Mouse (Mus musculus) lung, embryonic 14.5 days (tissue): ENCODE measurements around the gene Bcl2l10. TPM values are rescaled to one million over a fixed set of nuclear protein-coding genes. Genes with fewer than 3 reads are reported as not detected.

Experiments used
- ATAC-seq: fragments of 200-750 bp; cut with Nextera tagmentation; 2 replicates; pipeline ENCODE4 v1.8.0; 2017; ENCODE audit warnings: mild to moderate bottlenecking, moderate TSS enrichment, moderate library complexity; ENCODE audit not compliant: insufficient read depth
- DNase-seq: peaks from one replicate; pipeline ENCODE4 v3.0.0-alpha.2; 2015
- H3K27ac ChIP-seq: fragments of 300-500 bp; sonication (generic); 2 replicates; pipeline ENCODE4 v1.5.1; 2014; ENCODE audit warnings: low read depth, mild to moderate bottlenecking, moderate library complexity
- H3K27me3 ChIP-seq: fragments of 300-500 bp; sonication (generic); 2 replicates; pipeline ENCODE4 v1.6.1; 2014; ENCODE audit warnings: low read length, control low read depth; ENCODE audit not compliant: insufficient read depth
- H3K36me3 ChIP-seq: fragments of 300-500 bp; sonication (generic); 2 replicates; pipeline ENCODE4 v1.6.1; 2014; ENCODE audit warnings: control low read depth; ENCODE audit not compliant: insufficient read depth
- H3K4me1 ChIP-seq: fragments of 300-500 bp; sonication (generic); 2 replicates; pipeline ENCODE4 v1.6.1; 2014; ENCODE audit warnings: antibody characterized with exemption, control low read depth; ENCODE audit not compliant: insufficient read depth
- H3K4me2 ChIP-seq: fragments of 300-500 bp; sonication (generic); 2 replicates; pipeline ENCODE4 v1.6.1; 2014; ENCODE audit warnings: mild to moderate bottlenecking
- H3K4me3 ChIP-seq: fragments of 300-500 bp; sonication (generic); 2 replicates; pipeline ENCODE4 v1.5.1; 2014; ENCODE audit warnings: low read depth, low read length
- H3K9ac ChIP-seq: fragments of 300-500 bp; sonication (generic); 2 replicates; pipeline ENCODE4 v1.6.1; 2014
- H3K9me3 ChIP-seq: fragments of 300-500 bp; sonication (generic); 2 replicates; pipeline ENCODE4 v1.6.1; 2016; ENCODE audit warnings: low read depth, low read length, control low read depth
- CTCF ChIP-seq: IDR thresholded peaks from 2 replicates; pipeline ENCODE4 v1.5.1; 2016; ENCODE audit warnings: antibody characterized with exemption, low read depth
- WGBS: fragments of 180-500 bp; shearing (Covaris S2); extraction: QIAGEN DNeasy Blood & Tissue Kit; methylation state at CpG from one replicate; pipeline ENCODE4 v1.1.7; 2014; 5-methylcytosine and 5-hydroxymethylcytosine counted together
- polyA plus RNA-seq: library from polyadenylated mRNA; unstranded; fragments of >200 nt; fragmentation: Nextera tagmentation; extraction: Ambion mirVana; gene quantifications from 2 replicates; pipeline ENCODE4 v1.2.1, GENCODE M21; 2014

Bcl2l10 gene
- polyA plus RNA-seq, 1 experiment from 2014 or later = not detected

GRCm38 (mm10) chr9:75378774-75379173 lies 31.2 kb downstream of the Bcl2l10 start:
- H3K4me1 ChIP-seq = no peaks in the 10 kb centered on the region
- DNase-seq (no peak), ATAC-seq (no peak)
- no peak for TF ChIP-seq CTCF
- no peak overlapping the region for H3K27ac ChIP-seq
- no peaks in the 10 kb centered on the region for H3K36me3 ChIP-seq
- 61% methylated on average over 2 of the region's 2 CpGs for WGBS
- H3K9ac ChIP-seq = no peak overlapping the region
- no peak overlapping the region for H3K4me3 ChIP-seq
- no peaks in the 10 kb centered on the region for H3K9me3 ChIP-seq
- H3K4me2 ChIP-seq = no peak overlapping the region
- H3K27me3 ChIP-seq = no peaks in the 10 kb centered on the region

- H3K4me2 ChIP-seq = no peak overlapping the region
- H3K4me1 ChIP-seq = no peaks in the 10 kb centered on the region
- ATAC-seq (no peak), DNase-seq (no peak)
- H3K9ac ChIP-seq = no peak overlapping the region
- H3K4me3 ChIP-seq = no peak overlapping the region
- H3K9me3 ChIP-seq = no peaks in the 10 kb centered on the region
- no peak for TF ChIP-seq CTCF
- peaks cover 16% of the 10 kb centered on the region; the same call in 1 of the 2 replicates for H3K36me3 ChIP-seq
- H3K27ac ChIP-seq = no peak overlapping the region
- WGBS = 85% methylated on average over 14 of the region's 14 CpGs
- H3K27me3 ChIP-seq = no peaks in the 10 kb centered on the region
Observed at GRCm38 (mm10) chr9:75382825-75383224, 35.3 kb downstream of the Bcl2l10 start.

GRCm38 (mm10) chr9:75383785-75384184 lies 36.2 kb downstream of the Bcl2l10 start:
- DNase-seq = no peak
- 82% methylated on average over 9 of the region's 9 CpGs for WGBS
- Histone ChIP-seq H3K4me3 (no peak overlapping the region), H3K9ac (no peak overlapping the region), H3K4me2 (no peak overlapping the region), H3K4me1 (no peaks in the 10 kb centered on the region), H3K36me3 (peaks cover 23% of the 10 kb centered on the region), H3K27me3 (no peaks in the 10 kb centered on the region), H3K9me3 (no peaks in the 10 kb centered on the region), H3K27ac (no peak overlapping the region)
- TF ChIP-seq CTCF = peak; percentile 29; the same call in 1 of the 2 replicates
- no peak for ATAC-seq

DNA sequence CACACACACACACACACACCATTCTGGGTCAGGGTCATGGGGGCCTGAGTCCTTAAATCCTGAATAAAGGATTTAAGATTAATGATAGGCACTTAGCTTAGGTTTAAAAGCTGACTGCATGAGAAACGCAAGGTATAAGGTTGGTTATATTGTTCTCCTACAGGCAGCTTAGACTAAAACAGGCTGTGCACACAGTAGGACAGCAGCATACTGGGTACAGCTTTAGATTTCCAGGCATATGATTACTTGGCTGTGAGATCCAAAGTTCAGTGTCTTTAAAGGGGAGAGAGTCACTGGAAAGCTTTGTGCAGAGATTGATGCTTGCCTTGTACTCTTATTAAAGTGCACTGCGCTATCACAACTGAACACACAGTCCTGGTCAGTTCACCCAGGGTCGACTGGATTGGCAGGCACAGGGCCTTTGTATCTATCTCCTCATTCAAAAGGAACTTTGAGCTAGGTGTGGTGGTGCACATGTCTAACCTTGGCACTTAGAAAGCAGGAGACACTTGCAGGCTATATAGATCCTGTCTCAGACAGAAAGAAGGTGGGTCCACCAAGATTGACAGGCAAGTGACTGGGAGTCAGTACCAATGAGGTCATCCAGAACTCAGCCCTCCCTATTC lies 36.9 kb downstream of the Bcl2l10 start:
- Histone ChIP-seq H3K4me1 (no peaks in the 10 kb centered on the region), H3K27ac (no peak overlapping the region), H3K9me3 (no peaks in the 10 kb centered on the region), H3K4me3 (no peak overlapping the region), H3K9ac (no peak overlapping the region), H3K36me3 (peaks cover 29% of the 10 kb centered on the region), H3K27me3 (no peaks in the 10 kb centered on the region), H3K4me2 (no peak overlapping the region)
- DNase-seq (no peak), ATAC-seq (no peak)
- 81% methylated on average over 3 of the region's 3 CpGs for WGBS
- TF ChIP-seq CTCF = no peak

DNA sequence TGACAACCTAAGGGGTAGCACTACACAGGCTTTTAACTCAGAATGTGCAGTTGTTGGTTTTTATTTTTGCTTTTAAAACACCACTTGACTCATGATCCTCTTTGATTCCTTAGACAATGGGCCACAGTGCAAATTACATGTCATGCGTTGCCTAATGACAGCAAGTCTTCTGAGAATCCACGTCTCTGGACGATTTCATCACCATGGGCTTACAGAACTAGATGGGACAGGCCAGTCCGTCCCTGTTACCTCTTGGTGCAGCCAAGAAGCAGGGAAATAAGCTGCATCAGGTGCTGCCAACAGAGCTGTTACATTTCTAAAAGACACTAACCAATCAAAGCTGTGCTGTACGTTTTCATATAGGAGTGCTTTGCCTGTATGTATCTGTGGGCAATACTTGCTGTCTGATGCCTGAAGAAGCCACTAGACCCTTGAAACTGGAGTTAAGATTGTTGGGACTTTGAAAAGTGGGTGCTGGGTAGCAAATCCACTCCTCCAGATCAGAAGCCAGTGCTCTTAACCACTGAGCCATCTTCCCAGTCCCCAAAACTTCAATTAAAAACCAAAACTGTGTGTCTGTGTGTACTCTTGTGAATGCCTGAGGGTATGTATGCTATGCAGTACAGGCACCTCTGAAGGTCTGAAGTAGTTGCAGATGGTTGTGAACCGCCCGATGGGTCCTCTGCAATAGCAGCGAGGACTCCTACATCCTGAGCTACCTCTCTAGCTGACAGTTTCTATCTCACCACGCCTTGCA lies 37.8 kb downstream of the Bcl2l10 start:
- no peaks in the 10 kb centered on the region for H3K9me3 ChIP-seq
- no peak overlapping the region for H3K4me2 ChIP-seq
- DNase-seq (no peak), ATAC-seq (no peak)
- no peaks in the 10 kb centered on the region for H3K27me3 ChIP-seq
- no peak overlapping the region for H3K27ac ChIP-seq
- H3K4me1 ChIP-seq = no peaks in the 10 kb centered on the region
- WGBS = 73% methylated on average over 9 of the region's 9 CpGs
- H3K36me3 ChIP-seq = peaks cover 37% of the 10 kb centered on the region
- TF ChIP-seq CTCF = no peak
- no peak overlapping the region for H3K9ac ChIP-seq
- no peak overlapping the region for H3K4me3 ChIP-seq

GRCm38 (mm10) chr9:75393251-75393650 lies 45.7 kb downstream of the Bcl2l10 start:
- Histone ChIP-seq H3K27ac (no peak overlapping the region), H3K4me3 (no peak overlapping the region), H3K4me1 (no peaks in the 10 kb centered on the region), H3K27me3 (no peaks in the 10 kb centered on the region), H3K36me3 (peaks cover 94% of the 10 kb centered on the region), H3K9ac (no peak overlapping the region), H3K4me2 (no peak overlapping the region), H3K9me3 (no peaks in the 10 kb centered on the region)
- 78% methylated on average over 12 of the region's 12 CpGs for WGBS
- ATAC-seq = no peak
- DNase-seq = no peak
- TF ChIP-seq CTCF = no peak

- Histone ChIP-seq H3K4me1 (no peaks in the 10 kb centered on the region), H3K9ac (no peak overlapping the region), H3K9me3 (no peaks in the 10 kb centered on the region), H3K4me3 (no peak overlapping the region), H3K4me2 (no peak overlapping the region), H3K27ac (no peak overlapping the region), H3K27me3 (no peaks in the 10 kb centered on the region), H3K36me3 (peaks cover 69% of the 10 kb centered on the region)
- no peak for DNase-seq
- ATAC-seq = no peak
- no peak for TF ChIP-seq CTCF
- 79% methylated on average over 6 of the region's 6 CpGs for WGBS
Observed at GRCm38 (mm10) chr9:75395971-75396370, 48.4 kb downstream of the Bcl2l10 start.
